Mouse (Mus musculus) left cerebral cortex, postnatal 36 days (tissue): Measurements from ENCODE around the gene Crb2. TPM values are rescaled to one million over a fixed set of nuclear protein-coding genes. Genes with fewer than 3 reads are reported as not detected.
A peak's percentile ranks its signal among the peaks of the same experiment; 100 is the strongest.

Experiments used
- DNase-seq, 2 experiments: peaks; one replicate each; pipeline ENCODE4 v3.0.0; 2021 to 2022; ENCODE audit warnings: low spot score in 2 of 2, mixed read lengths in 1 of 2
- intact Hi-C: fragments of 180-260 bp; cut with DNase I; formaldehyde crosslinking; loops from one replicate; pipeline ENCODE4 v1.15.1; 2025
- total RNA-seq, 2 experiments: library from RNA; stranded (reverse); gene quantifications; 2 replicates each; pipeline ENCODE4 v1.2.3; 2021

The Crb2 gene
- total RNA-seq, 2 experiments from 2014 or later = 3.4 to 3.5 TPM

DNA sequence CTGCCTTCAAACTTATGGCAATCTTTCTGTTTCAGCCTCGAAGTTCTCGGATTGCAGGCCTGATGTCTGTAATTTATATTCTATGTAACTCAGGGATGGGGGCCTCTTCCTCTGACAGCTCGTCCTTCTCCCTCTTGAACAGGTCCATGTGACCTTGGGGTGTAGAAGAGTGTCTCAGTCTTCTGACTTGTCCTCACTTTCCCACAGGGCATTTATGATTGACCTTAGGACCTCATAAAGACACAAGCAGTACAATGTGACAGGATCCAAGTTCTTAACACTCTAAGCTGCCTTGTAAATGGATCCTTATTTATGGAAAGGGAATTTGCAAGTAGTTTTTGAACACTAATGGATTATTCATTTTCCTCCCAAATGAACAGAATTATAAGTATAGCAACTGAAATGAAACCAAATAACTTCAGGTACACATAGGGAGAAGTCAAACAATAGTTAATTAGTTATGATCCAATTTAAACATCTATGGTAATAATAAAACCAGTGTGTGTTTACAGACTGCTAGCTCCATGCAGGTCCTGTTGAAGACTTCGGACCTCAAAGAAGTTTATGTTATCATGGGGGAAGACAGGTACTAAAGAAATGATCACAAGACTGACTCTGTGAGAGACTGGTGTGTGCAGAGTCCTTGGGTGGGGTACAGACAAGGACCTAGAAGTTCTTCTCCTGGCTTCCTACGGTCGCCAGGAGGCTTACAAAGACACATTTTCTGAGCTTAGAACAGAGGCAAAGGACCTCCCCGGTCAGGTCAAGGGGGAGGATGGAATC lies 62.3 kb downstream of the Crb2 start:
- no peak for DNase-seq
- intact Hi-C loops = no loop called here

DNA sequence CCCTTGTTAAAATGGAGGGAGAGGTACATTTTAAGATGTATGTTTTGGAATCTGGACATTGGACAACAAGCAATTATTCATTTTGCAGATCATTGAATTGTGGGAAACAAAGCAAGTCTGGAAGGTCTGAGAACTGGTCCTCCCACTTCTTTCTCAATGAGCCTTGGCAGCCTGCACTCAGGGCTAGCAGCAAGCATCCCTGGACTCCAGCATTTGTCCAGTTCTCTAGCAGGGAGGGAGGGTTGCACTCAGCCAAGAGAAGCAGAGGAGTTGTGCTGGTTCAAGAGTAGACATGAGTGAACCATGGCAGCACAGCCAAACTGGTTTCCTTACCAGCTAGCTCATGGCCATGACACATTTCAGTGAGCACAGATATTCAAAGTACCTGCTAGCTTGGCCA lies 63.9 kb downstream of the Crb2 start:
- no peak for DNase-seq
- intact Hi-C loops = no loop called here

DNA sequence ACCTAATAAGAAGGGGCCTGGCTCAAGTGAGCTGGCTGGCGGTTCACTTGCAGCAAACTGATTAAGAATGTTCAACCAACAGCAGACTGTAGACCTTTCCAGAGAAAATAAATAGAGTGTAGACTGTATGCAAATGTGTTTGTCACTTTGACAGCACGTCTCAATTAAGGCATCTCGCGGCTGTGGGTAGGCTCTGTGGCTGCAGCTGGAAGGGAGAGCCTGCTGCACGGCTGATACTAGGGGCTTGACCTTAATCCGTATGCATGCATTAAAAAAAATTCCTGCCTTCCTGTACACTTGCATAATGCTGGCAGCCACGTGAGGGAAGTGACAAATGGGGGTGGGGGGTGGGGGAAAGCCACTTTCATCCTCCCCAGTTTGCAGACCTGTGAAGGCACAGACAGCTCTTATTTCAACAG lies 66.1 kb downstream of the Crb2 start:
- DNase-seq = peak in 1 of 2 experiments; percentile 16
- intact Hi-C loops = no loop called here

DNA sequence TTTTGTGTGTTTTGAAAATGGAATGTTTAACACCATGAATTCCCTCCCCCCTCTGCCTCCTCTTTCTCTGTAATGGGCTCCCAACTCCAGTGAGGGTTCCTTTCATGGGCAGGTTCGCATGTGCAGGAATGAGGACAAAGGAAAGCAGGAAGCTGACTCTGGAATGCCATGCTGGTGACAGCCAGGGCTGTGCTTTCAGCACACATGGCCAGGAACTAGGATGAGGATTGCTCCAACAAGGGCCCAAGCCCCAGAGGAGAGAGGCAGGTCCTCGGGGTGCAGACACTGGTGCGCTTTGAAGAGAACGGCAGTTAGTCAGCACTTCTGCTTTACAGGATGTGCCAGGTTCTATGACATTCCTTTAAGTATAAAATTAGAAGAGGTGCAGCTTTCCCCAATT lies 66.7 kb downstream of the Crb2 start:
- intact Hi-C loops = no loop called here
- DNase-seq = peak; percentile 31 to 36

Other genes with a start within 250 kb of the Crb2 start
- 100 to 1,000 TPM; 282 to 292 TPM for gene Strbp, start 72.4 kb upstream of the Crb2 start, total RNA-seq